Mouse (Mus musculus) hindbrain, embryonic 14.5 days (tissue): ENCODE results near the gene Nup210l. TPM values are rescaled to one million over a fixed set of nuclear protein-coding genes. Genes with fewer than 3 reads are reported as not detected.

Experiments
- ATAC-seq: fragments of 200-750 bp; cut with Nextera tagmentation; 2 replicates; pipeline ENCODE4 v1.8.0; 2017; ENCODE audit warnings: moderate number of reproducible peaks, mild to moderate bottlenecking, moderate TSS enrichment, moderate library complexity; ENCODE audit not compliant: low FRiP score
- DNase-seq: peaks from one replicate; pipeline ENCODE4 v3.0.0-alpha.2; 2015; ENCODE audit warnings: low spot score
- H3K27ac ChIP-seq: fragments of 300-500 bp; sonication (generic); 2 replicates; pipeline ENCODE4 v1.5.1; 2014; ENCODE audit warnings: mild to moderate bottlenecking, moderate library complexity
- H3K27me3 ChIP-seq: fragments of 300-500 bp; sonication (generic); 2 replicates; pipeline ENCODE4 v1.6.1; 2014; ENCODE audit warnings: mild to moderate bottlenecking, low read length, mixed read lengths; ENCODE audit not compliant: control insufficient read depth, insufficient read depth
- H3K36me3 ChIP-seq: fragments of 300-500 bp; sonication (generic); replicated peaks from 2 replicates; pipeline ENCODE4 v1.6.1; 2014; ENCODE audit not compliant: control insufficient read depth, insufficient read depth
- H3K4me1 ChIP-seq: fragments of 300-500 bp; sonication (generic); replicated peaks from 2 replicates; pipeline ENCODE4 v1.6.1; 2014; ENCODE audit warnings: antibody characterized with exemption, low read length, mixed read lengths; ENCODE audit not compliant: control insufficient read depth, insufficient read depth
- H3K4me2 ChIP-seq: fragments of 300-500 bp; sonication (generic); replicated peaks from 2 replicates; pipeline ENCODE4 v1.6.1; 2014; ENCODE audit warnings: mild to moderate bottlenecking, moderate library complexity
- H3K4me3 ChIP-seq: fragments of 300-500 bp; sonication (generic); replicated peaks from 2 replicates; pipeline ENCODE4 v1.5.1; 2014; ENCODE audit warnings: mild to moderate bottlenecking, low read length
- H3K9ac ChIP-seq: fragments of 300-500 bp; sonication (generic); 2 replicates; pipeline ENCODE4 v1.6.1; 2014
- H3K9me3 ChIP-seq: fragments of 300-500 bp; sonication (generic); 2 replicates; pipeline ENCODE4 v1.6.1; 2016; ENCODE audit warnings: low read length; ENCODE audit not compliant: control insufficient read depth
- WGBS: fragments of 180-500 bp; shearing (Covaris S2); extraction: QIAGEN DNeasy Blood & Tissue Kit; methylation state at CpG from one replicate; pipeline ENCODE4 v1.1.7; 2014; 5-methylcytosine and 5-hydroxymethylcytosine counted together
- polyA plus RNA-seq: library from polyadenylated mRNA; unstranded; fragments of >200 nt; fragmentation: Nextera tagmentation; extraction: Ambion mirVana; gene quantifications from 2 replicates; pipeline ENCODE4 v1.2.1, GENCODE M21; 2014

Nup210l gene
- polyA plus RNA-seq, 1 experiment from 2014 or later, result 0.35 TPM

DNA sequence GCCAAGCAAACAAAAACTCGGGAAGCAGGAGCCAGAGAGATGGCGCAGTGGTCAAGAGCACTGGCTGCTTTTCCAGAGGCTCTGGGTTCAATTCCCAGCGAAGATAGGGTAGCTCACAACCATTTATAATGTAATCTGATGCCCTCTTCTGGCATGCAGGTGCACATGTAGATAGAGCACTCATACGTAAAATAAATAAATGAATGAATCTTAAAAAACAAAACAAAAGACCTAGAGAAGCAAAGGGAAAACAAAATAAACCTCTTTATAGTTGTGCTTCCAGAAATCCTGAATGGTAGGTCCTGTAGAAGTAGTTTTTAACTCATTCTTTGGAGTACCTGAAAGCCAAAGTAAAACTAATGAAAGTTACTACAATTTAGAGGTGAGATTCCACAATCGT, 25.7 kb upstream of the Nup210l start:
- no peak overlapping the region for H3K9ac ChIP-seq
- H3K27me3 ChIP-seq, result no peaks in the 10 kb centered on the region
- H3K9me3 ChIP-seq, result no peaks in the 10 kb centered on the region
- ATAC-seq, result no peak
- H3K4me2 ChIP-seq, result no peak overlapping the region
- no peaks in the 10 kb centered on the region for H3K36me3 ChIP-seq
- H3K4me3 ChIP-seq, result no peak overlapping the region
- 64% methylated on average over 5 of the region's 5 CpGs for WGBS
- no peak overlapping the region for H3K27ac ChIP-seq
- DNase-seq, result no peak
- H3K4me1 ChIP-seq, result peaks cover 25% of the 10 kb centered on the region

DNA sequence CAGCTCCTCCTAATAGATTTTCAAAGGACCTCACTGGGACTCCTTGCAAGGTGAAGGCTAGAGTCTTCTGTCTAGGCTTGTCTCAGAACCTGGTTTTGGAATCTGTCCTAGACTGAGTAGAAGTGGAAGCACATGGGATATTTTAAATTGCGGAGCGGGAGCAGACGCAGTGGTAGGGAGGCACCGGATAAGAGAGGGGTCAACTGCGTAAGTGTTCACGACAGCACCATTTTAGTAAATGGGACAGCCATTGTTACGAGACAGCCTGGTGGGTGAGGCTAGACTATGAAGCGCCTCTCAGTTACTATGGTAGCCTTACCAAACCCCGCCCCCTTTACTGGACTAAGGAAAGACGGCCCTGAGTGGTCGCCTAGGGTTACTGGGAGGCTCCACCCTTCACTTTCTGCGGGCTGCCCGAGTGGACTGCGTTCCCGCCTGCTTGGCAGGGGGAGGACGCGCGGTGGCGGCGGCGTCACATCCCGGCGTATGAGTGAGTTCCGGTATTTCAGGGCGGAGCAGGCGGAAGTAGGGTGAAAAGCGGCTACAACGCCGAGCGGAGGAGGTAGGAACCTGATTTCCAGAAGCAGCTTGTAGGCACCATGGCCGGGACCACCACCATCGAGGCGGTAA, 24.7 kb upstream of the Nup210l start:
- Histone ChIP-seq H3K4me3 (peak overlapping the region; percentile 94), H3K36me3 (no peaks in the 10 kb centered on the region), H3K27me3 (no peaks in the 10 kb centered on the region), H3K9me3 (no peaks in the 10 kb centered on the region), H3K9ac (peak overlapping the region; percentile 83), H3K4me2 (peak overlapping the region; percentile 84), H3K27ac (peak overlapping the region; percentile 94), H3K4me1 (peaks cover 35% of the 10 kb centered on the region)
- peak; percentile 95 for ATAC-seq
- DNase-seq, result peak; percentile 91
- under 1% methylated on average over 32 of the region's 33 CpGs for WGBS

DNA sequence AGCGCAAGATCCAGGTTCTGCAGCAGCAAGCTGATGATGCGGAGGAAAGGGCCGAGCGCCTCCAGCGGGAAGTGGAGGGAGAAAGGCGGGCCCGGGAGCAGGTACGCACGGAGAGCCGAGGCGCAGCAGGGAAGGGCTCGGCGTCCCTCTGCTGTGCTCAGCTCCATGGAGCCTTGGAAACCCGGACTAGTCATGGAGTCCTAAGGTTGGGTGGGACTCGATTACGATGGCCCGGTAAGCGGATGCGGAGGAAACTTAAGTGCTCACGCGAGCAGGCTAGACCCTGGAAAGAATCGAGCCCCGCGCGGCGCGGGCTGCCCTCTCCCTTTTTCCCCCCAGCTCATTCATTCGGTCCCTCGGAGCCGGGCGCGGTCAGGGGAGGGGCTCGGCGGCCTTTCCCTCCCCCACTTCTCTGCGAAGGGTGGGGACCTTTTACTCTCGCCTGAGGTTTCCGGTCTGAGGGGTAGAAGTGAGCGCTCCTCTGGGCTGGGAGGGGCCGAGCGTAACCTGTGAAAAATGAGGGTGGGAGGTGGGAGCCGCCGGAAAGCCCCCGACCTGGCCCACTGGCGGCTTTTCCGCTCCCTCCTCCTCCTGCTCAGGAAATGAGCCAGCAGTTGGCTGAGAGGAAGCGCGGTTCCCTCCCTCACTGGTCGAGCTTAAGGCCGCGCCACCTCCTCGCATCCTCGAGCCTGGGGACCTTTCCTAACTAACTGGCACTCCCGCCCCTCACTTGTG, 24.0 kb upstream of the Nup210l start:
- DNase-seq (peak; percentile 57), ATAC-seq (peak; percentile 74)
- Histone ChIP-seq H3K4me1 (peaks cover 38% of the 10 kb centered on the region), H3K36me3 (no peaks in the 10 kb centered on the region), H3K9ac (peak overlapping the region; percentile 83), H3K9me3 (no peaks in the 10 kb centered on the region), H3K27me3 (no peaks in the 10 kb centered on the region), H3K4me3 (peak overlapping the region; percentile 94), H3K4me2 (peak overlapping the region; percentile 84), H3K27ac (peak overlapping the region; percentile 94)
- WGBS, result under 1% methylated on average over 51 of the region's 53 CpGs

DNA sequence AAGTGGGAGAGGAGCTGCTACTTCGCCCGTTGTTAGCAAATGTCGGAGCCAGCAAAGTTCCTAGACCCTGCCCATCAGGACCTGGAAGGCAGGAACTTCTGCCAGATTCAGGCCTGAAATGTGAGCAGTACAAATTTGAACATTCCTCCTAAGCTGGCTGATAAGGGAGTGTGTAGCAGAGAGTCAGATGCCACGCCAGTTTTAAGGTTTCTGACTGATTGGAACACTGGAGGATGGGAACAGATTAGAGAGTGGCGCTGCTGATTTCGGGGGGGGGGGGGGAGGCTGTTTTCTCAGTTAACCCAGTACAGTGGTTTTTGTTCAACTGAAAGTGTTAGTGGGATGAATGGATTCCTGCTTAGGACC, 23.5 kb upstream of the Nup210l start:
- Histone ChIP-seq H3K27ac (peak overlapping the region; percentile 94), H3K27me3 (no peaks in the 10 kb centered on the region), H3K4me3 (peak overlapping the region; percentile 94), H3K4me2 (peak overlapping the region; percentile 84), H3K4me1 (peaks cover 38% of the 10 kb centered on the region), H3K9ac (peak overlapping the region; percentile 83), H3K9me3 (no peaks in the 10 kb centered on the region), H3K36me3 (no peaks in the 10 kb centered on the region)
- DNase-seq (no peak), ATAC-seq (no peak)
- 3% methylated on average over 6 of the region's 6 CpGs for WGBS

DNA sequence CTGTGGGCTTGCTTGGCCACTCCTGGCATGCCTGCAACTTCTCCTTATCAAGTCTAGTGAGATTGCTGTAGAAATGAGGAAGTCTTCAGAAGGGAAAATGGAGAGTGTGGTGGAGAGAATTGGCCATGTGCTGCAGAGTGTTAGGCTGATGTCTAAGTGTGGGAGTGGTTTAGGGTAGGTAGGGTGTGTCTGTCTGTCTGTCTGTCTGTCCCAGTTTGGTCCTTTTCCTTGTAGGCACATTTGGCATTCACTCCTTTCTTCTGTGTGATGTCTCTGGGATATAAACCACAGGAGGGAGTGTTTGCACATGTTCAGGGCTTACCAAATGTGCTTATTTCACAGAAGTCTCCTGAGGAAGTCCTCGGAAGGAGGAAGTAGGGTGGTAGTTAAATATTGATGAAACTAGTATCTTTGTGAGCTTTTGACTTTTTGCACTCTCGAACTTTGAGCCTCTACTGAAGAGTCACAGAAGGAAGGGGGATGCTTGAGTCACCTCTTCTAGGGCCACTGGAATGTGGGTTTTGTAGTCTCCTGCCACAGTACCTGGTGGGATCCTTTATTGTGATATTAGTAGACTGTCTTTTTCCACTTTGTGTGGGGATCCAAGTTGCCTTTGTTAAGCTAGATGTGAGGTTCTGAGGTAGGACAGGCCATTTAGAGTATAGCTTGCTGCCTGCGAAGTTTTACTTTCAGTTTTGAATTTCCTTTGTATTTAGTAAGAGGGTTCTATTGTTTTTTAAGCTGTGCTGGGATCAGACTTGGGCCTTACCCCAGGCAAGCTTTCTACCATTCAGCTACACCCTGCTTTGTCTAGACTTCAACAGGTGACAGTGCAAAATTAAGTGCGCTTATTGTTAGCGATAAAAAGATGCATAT, 22.3 kb upstream of the Nup210l start:
- Histone ChIP-seq H3K27ac (no peak overlapping the region), H3K4me3 (peak overlapping the region; percentile 11; the same call in 1 of the 2 replicates), H3K27me3 (no peaks in the 10 kb centered on the region), H3K9ac (no peak overlapping the region; the same call in 1 of the 2 replicates), H3K4me1 (peaks cover 38% of the 10 kb centered on the region), H3K36me3 (no peaks in the 10 kb centered on the region), H3K9me3 (no peaks in the 10 kb centered on the region), H3K4me2 (peak overlapping the region; percentile 84)
- ATAC-seq (no peak), DNase-seq (no peak)
- WGBS, result 80% methylated on average over 5 of the region's 5 CpGs

DNA sequence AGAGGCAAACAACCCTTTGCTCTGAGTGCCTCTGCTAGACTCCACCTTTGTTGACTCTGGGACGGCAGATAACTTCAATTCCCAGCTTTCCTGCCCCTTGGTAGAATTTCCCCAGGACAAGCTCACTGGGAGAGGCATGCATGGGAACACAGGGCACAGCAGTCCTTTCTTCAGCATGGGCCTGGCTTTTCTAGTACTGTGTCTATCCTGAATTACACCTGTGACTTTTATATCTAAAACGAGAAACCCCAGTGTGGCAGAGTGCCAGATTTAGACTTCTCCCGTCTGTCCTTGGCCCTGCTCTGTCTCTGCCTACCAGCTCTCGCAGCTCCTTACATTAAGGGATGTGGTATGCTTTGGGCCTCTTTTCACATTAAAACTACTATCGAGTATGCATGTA, 20.9 kb upstream of the Nup210l start:
- WGBS, result 61% methylated on average over 5 of the region's 5 CpGs
- Histone ChIP-seq H3K9ac (0 out of 2 replicates have a peak overlapping the region, but pooled peaks have one; percentile 2), H3K4me1 (peaks cover 33% of the 10 kb centered on the region)

DNA sequence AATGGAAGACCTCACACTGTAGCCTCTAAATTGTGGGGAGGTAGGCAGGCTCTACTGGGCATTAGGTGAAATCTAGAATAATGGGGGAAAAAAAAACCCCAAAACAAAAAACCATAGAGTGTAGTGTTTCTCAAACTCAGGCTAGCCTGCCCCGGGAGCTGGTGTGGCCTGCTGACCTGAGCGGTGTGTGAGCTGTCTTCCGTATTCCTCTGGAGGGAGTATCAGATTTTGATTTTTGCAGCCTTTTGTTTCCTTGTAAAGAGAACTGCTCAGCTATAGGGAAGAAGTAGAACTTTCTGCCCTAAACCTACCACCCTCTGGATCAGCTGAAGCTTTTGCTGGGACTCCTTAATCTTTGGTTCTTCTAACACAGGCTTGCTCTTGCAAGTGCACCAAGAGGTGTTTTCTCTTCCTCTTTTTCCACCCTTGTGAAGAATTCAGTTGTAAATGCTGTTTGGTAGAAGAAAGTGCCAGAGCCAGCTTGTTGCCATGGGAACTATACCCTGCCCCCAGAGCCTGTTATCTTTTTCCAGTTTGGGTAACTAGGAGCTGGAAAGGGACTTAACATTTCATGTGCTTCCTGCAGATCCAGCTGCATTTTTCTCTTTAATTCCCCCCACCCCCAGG, 20.1 kb upstream of the Nup210l start:
- Histone ChIP-seq H3K4me2 (peak overlapping the region; percentile 9; the same call in 1 of the 2 replicates), H3K9me3 (no peaks in the 10 kb centered on the region), H3K36me3 (peaks cover 22% of the 10 kb centered on the region), H3K9ac (no peak overlapping the region), H3K27ac (peak overlapping the region; percentile 58; the same call in 1 of the 2 replicates), H3K27me3 (no peaks in the 10 kb centered on the region), H3K4me3 (no peak overlapping the region), H3K4me1 (peaks cover 32% of the 10 kb centered on the region)
- 26% methylated on average over 3 of the region's 3 CpGs for WGBS
- no peak for ATAC-seq
- DNase-seq, result no peak

More for the DNA sequence above, 20.9 kb upstream of the Nup210l start:
- H3K27ac ChIP-seq, result peak overlapping the region; percentile 58; the same call in 1 of the 2 replicates
- H3K36me3 ChIP-seq, result peaks cover 14% of the 10 kb centered on the region
- ATAC-seq (no peak), DNase-seq (no peak)
- H3K9me3 ChIP-seq, result no peaks in the 10 kb centered on the region
- H3K27me3 ChIP-seq, result no peaks in the 10 kb centered on the region
- H3K4me3 ChIP-seq, result no peak overlapping the region
- H3K4me2 ChIP-seq, result no peak overlapping the region

DNA sequence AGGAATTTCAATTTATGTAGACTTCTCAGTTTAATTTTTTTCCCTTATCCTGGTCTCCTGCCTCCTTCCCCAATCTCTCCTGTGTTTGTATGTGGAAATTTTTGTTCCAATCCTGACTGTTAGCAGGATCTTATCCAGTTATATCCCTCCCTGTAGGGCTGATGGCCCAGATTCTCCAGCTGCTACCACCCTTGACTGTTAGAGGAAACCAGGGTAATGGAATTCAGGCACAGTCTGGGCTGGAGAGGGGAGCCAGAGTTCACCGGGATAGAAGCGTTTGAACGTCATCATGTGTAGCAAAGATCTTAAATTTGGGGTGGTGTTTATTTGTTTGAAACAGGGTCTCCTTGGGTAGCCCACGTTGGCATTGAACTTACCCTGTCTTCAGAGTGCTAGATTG, 19.1 kb upstream of the Nup210l start:
- no peak overlapping the region for H3K9ac ChIP-seq
- no peak overlapping the region for H3K4me2 ChIP-seq
- no peak for DNase-seq
- H3K36me3 ChIP-seq, result peaks cover 32% of the 10 kb centered on the region
- ATAC-seq, result no peak
- H3K27ac ChIP-seq, result no peak overlapping the region
- H3K9me3 ChIP-seq, result no peaks in the 10 kb centered on the region
- H3K4me1 ChIP-seq, result peaks cover 29% of the 10 kb centered on the region
- no peak overlapping the region for H3K4me3 ChIP-seq
- WGBS, result 77% methylated on average over 4 of the region's 4 CpGs
- no peaks in the 10 kb centered on the region for H3K27me3 ChIP-seq
